Mouse (Mus musculus) hindbrain, embryonic 15.5 days (tissue): ENCODE results near the gene Dnajc3. TPM values are rescaled to one million over a fixed set of nuclear protein-coding genes. Genes with fewer than 3 reads are reported as not detected.
"Not testable (repeated sequence)": the region's sequence is repeated elsewhere in the genome, so short reads cannot be mapped to it uniquely, and the experiment has no call there.

ENCODE experiments used
- ATAC-seq: fragments of 200-750 bp; cut with Nextera tagmentation; 2 replicates; pipeline ENCODE4 v1.8.0; 2017; ENCODE audit warnings: low read depth, moderate number of reproducible peaks, moderate TSS enrichment; ENCODE audit not compliant: low FRiP score
- H3K27ac ChIP-seq: fragments of 300-500 bp; sonication (generic); replicated peaks from 2 replicates; pipeline ENCODE4 v1.5.1; 2015; ENCODE audit warnings: mild to moderate bottlenecking, inconsistent platforms
- H3K27me3 ChIP-seq: fragments of 300-500 bp; sonication (generic); 2 replicates; pipeline ENCODE4 v1.6.1; 2015; ENCODE audit warnings: control low read depth, inconsistent platforms
- H3K36me3 ChIP-seq: fragments of 300-500 bp; sonication (generic); 2 replicates; pipeline ENCODE4 v1.6.1; 2015; ENCODE audit warnings: control low read depth, inconsistent platforms
- H3K4me1 ChIP-seq: fragments of 300-500 bp; sonication (generic); replicated peaks from 2 replicates; pipeline ENCODE4 v1.6.1; 2015; ENCODE audit warnings: control low read depth, inconsistent platforms
- H3K4me2 ChIP-seq: fragments of 300-500 bp; sonication (generic); 2 replicates; pipeline ENCODE4 v1.6.1; 2015; ENCODE audit warnings: moderate library complexity, mild to moderate bottlenecking, inconsistent platforms
- H3K4me3 ChIP-seq: fragments of 300-500 bp; sonication (generic); 2 replicates; pipeline ENCODE4 v1.5.1; 2015; ENCODE audit warnings: mild to moderate bottlenecking, inconsistent platforms
- H3K9ac ChIP-seq: fragments of 300-500 bp; sonication (generic); 2 replicates; pipeline ENCODE4 v1.6.1; 2015; ENCODE audit warnings: inconsistent platforms
- H3K9me3 ChIP-seq: fragments of 300-500 bp; sonication (generic); 2 replicates; pipeline ENCODE4 v1.6.1; 2016; ENCODE audit warnings: control low read depth, inconsistent platforms
- WGBS: fragments of 180-500 bp; shearing (Covaris S2); methylation state at CpG from one replicate; pipeline ENCODE4 v1.1.7; 2015; 5-methylcytosine and 5-hydroxymethylcytosine counted together
- polyA plus RNA-seq: library from polyadenylated mRNA; unstranded; fragments of >200 nt; fragmentation: Nextera tagmentation; extraction: Ambion mirVana; gene quantifications from 2 replicates; pipeline ENCODE4 v1.2.1, GENCODE M21; 2015

Dnajc3 gene
- polyA plus RNA-seq, 1 experiment from 2014 or later, result 22.3 TPM

DNA sequence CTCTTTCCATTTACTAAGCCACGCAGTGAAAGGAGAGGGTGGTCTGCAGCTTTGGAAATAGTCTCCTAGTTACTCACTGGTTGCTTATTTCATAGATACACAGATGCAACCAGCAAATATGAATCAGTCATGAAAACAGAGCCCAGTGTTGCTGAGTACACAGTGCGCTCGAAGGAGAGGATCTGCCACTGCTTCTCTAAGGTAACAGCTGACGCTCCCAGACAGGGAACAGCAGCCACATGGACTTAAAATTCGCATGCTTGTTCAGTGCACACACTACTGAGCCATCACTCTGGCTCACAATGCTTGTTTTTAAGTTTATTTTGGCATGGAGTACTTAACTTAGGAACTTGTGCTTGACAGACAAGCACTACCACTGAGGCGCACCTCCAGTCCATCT lies 34.5 kb downstream of the Dnajc3 start:
- no peaks in the 10 kb centered on the region for H3K9me3 ChIP-seq
- H3K27me3 ChIP-seq, result no peaks in the 10 kb centered on the region
- H3K36me3 ChIP-seq, result peaks cover 54% of the 10 kb centered on the region
- no peak overlapping the region for H3K27ac ChIP-seq
- H3K9ac ChIP-seq, result no peak overlapping the region
- no peak overlapping the region for H3K4me2 ChIP-seq
- H3K4me1 ChIP-seq, result no peaks in the 10 kb centered on the region
- 93% methylated on average over 6 of the region's 6 CpGs for WGBS
- no peak overlapping the region for H3K4me3 ChIP-seq
- no peak for ATAC-seq

DNA sequence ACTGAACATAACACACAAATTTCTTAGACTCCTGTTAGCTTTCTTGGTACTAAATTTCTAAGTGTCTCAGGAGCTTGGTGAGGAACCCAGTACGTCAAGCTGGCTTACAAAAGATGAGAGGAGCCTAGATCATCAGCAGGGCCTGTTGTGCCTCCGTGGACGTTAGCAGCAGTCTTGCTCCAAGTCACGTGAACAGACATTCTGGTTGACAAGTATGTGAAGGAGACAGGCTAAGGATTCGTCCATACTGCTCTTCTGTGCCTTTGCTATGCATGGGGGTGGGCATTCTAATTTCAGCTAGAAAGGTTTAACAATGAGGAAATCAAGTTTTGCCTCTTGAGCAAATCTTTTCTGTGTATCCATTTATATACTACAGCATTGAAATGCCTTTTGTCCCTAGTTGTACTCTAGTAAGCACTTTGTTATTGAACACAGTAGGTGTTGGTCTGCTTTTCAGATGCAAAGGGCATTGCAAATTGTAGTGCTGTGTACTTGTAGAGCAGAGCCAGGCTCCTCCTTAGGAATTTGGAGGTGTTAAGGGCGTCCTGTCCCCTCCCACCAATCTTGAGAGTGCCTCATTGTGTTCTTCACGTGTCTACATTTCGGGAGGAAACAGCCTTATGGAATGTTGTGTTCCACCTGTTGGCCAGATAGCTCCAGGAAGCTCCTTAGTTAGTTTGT lies 39.5 kb downstream of the Dnajc3 start:
- no peaks in the 10 kb centered on the region for H3K9me3 ChIP-seq
- no peak overlapping the region for H3K4me2 ChIP-seq
- no peak for ATAC-seq
- H3K9ac ChIP-seq, result no peak overlapping the region
- H3K4me3 ChIP-seq, result no peak overlapping the region
- H3K27ac ChIP-seq, result no peak overlapping the region
- H3K36me3 ChIP-seq, result peaks cover 47% of the 10 kb centered on the region
- H3K4me1 ChIP-seq, result no peaks in the 10 kb centered on the region
- H3K27me3 ChIP-seq, result no peaks in the 10 kb centered on the region
- 73% methylated on average over 8 of the region's 8 CpGs for WGBS

- ATAC-seq, result no peak
- H3K9me3 ChIP-seq, result no peaks in the 10 kb centered on the region
- H3K9ac ChIP-seq, result no peak overlapping the region
- H3K27me3 ChIP-seq, result no peaks in the 10 kb centered on the region
- H3K36me3 ChIP-seq, result peaks cover 48% of the 10 kb centered on the region
- 80% methylated on average over 7 of the region's 7 CpGs for WGBS
- no peak overlapping the region for H3K27ac ChIP-seq
- H3K4me1 ChIP-seq, result no peaks in the 10 kb centered on the region
- H3K4me3 ChIP-seq, result no peak overlapping the region
- no peak overlapping the region for H3K4me2 ChIP-seq
Measured at GRCm38 (mm10) chr14:118979571-118980325, 42.0 kb downstream of the Dnajc3 start.

- WGBS, result 75% methylated on average over 5 of the region's 5 CpGs
- no peak for ATAC-seq
- Histone ChIP-seq H3K4me2 (no peak overlapping the region), H3K27ac (no peak overlapping the region), H3K9ac (no peak overlapping the region), H3K9me3 (no peaks in the 10 kb centered on the region), H3K4me3 (no peak overlapping the region), H3K4me1 (no peaks in the 10 kb centered on the region), H3K27me3 (no peaks in the 10 kb centered on the region), H3K36me3 (peaks cover 46% of the 10 kb centered on the region)
Measured at GRCm38 (mm10) chr14:118980358-118980757, 42.6 kb downstream of the Dnajc3 start.

DNA sequence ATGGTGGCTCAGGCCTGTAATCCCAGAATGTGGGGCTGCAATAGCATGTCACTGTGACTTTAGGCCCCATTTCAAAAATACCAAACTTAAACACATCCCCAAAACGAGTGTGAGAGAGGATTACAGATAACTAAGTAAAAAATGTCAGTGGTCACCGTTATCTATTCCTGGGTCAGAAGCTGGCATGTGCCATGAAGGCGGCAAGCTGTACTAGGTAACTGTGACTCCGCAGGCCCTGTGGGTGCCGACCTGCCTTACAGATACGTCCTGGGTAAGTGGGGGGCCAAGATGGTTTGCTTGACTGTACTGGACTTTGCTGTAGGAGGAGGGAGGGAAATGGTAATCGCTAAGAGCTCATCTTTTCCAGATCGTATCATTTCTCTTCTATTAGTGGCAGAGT lies 43.1 kb downstream of the Dnajc3 start:
- no peaks in the 10 kb centered on the region for H3K27me3 ChIP-seq
- H3K9me3 ChIP-seq, result no peaks in the 10 kb centered on the region
- H3K9ac ChIP-seq, result no peak overlapping the region
- no peak overlapping the region for H3K4me3 ChIP-seq
- ATAC-seq, result no peak
- no peak overlapping the region for H3K27ac ChIP-seq
- peaks cover 44% of the 10 kb centered on the region for H3K36me3 ChIP-seq
- H3K4me1 ChIP-seq, result no peaks in the 10 kb centered on the region
- no peak overlapping the region for H3K4me2 ChIP-seq
- WGBS, result 90% methylated on average over 8 of the region's 8 CpGs

DNA sequence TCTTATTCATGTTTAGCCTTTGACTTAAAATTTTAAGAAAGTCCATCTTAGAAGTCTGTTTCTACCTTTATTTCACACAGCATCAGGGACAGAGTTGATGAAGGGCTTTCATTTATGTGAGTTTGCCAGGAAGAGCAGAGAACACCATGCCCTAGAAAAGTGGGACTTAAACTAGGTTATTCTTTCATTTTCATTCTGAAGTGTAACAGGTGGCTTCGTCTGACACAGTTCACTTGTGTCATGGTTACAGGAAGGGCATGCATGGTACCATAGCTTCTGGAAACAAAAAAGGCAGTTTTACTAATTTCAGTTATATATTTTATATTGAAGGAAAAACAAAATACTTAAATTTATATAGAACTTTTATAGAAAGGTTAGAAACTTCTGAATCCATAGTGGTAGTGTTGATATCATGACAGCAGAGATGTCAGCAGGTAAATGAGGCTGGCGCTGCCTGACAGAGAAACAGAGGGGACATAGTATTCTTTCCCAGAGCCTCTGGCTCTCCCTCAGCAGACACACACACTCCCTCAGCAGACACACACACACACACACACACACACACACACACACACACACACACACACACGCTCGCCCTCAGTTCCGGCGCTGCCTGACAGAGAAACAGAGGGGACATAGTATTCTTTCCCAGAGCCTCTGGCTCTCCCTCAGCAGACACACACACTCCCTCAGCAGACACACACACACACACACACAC lies 44.1 kb downstream of the Dnajc3 start:
- peaks cover 40% of the 10 kb centered on the region for H3K36me3 ChIP-seq
- not testable (repeated sequence) for H3K9ac ChIP-seq, ATAC-seq, H3K27me3 ChIP-seq, H3K27ac ChIP-seq, H3K4me3 ChIP-seq, H3K9me3 ChIP-seq, H3K4me1 ChIP-seq, H3K4me2 ChIP-seq
- WGBS, result 83% methylated on average over 6 of the region's 6 CpGs

DNA sequence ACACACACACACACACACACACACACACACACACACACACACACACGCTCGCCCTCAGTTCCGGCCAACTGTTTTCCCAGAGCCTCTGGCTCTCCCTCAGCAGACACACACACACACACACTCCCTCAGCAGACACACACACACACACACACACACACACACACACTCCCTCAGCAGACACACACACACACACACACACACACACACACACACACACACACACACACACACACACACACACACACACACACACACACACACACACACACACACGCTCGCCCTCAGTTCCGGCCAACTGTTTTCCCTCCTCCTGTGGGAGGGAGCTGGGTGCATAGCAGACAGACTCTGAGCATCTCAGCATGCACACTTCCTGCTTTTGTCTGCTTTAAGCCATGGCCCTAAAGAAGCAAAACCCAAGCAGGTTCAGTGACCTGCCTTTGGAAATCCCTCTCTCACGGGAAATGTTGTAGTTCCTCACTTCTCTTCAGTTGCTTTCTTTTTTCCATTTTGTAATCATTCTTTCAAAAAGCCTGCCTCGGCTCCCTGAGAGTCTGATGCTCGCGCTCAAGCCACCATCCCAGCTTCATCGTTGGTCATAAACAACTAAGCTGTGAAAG lies 44.8 kb downstream of the Dnajc3 start:
- not testable (repeated sequence) for H3K4me3 ChIP-seq, H3K9me3 ChIP-seq, ATAC-seq, H3K4me2 ChIP-seq, H3K4me1 ChIP-seq, H3K27me3 ChIP-seq, H3K9ac ChIP-seq
- Histone ChIP-seq H3K27ac (peak overlapping the region; percentile 20; the same call in 1 of the 2 replicates), H3K36me3 (peaks cover 34% of the 10 kb centered on the region)
- WGBS, result 73% methylated on average over 10 of the region's 11 CpGs

DNA sequence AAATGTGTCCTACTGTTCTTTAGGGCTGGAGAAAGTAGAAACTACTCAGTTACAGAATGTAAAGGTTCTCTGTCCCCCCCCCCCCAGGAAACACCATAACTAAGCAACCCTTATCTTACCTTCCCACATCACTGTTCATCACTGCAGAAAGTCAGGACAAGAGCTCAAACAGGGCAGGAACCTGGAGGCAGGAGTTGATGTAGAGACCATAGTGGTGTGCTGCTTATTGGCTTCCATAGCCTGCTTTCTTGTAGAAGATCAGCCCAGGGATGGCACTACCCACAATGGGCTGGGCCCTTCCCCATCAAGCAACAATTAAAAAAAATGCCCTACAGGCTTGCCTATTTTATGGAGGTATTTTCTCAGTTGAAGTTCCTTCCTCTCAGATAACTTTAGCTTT lies 45.6 kb downstream of the Dnajc3 start:
- Histone ChIP-seq H3K36me3 (peaks cover 27% of the 10 kb centered on the region), H3K9me3 (no peaks in the 10 kb centered on the region), H3K4me1 (no peaks in the 10 kb centered on the region), H3K4me2 (no peak overlapping the region), H3K27ac (no peak overlapping the region), H3K9ac (no peak overlapping the region), H3K4me3 (no peak overlapping the region), H3K27me3 (no peaks in the 10 kb centered on the region)
- no peak for ATAC-seq

DNA sequence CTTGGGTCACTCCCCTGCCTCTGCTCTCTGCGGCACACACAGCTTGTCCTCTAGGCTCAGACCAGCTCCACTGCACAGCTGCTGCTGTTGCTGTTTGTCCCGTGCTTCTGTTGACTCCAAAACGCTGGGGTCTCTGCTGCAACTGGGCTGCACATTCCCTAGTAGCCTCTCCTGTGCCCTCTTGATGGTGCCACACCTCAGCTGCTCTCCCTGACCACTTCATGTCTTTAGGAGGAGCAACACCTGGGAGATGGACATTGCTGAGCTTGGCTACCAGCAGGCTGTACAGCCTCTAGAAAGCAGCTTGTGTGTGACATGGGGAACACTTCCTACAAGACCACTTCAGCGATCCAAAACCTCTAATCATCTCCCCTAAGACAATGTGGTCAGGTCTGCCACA lies 46.4 kb downstream of the Dnajc3 start:
- no peak overlapping the region for H3K4me2 ChIP-seq
- no peak overlapping the region for H3K27ac ChIP-seq

DNA sequence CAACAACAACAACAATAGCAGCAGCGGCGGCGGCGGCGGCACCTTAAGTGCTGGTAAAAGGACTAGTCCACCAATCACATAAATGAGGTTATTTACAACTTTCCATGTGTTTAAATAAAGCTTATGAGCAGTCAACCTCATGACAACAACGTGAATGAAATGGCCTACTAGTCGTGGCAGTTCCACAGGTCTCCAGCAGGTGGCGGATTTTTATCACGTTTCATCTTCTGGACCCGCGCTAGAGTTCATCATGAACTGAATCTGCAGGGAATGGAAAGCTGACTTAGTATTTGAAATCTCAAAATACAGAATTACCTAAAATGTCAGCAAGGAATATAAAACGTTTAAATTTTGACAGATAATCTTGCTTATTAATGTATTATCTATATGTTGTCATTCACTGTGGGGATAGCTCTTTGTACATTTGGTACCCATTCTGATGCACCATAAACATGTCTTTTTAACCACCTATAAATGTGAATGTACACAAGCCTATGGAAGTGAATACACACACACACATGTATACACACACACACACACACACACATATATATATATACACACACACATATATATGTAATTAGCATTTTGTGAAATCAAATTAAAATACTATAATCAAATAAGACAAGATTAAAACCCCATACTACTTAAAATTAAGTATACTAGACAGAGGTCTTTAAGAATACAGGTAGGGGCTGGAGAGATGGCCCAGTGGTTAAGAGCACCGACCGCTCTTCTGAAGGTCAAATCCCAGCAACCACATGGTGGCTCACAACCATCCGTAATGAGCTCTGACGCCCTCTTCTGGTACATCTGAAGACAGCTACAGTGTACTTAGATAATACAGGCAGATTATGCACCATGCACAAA lies 49.1 kb downstream of the Dnajc3 start:
- H3K4me2 ChIP-seq, result no peak overlapping the region
- H3K4me3 ChIP-seq, result no peak overlapping the region
- no peak overlapping the region for H3K27ac ChIP-seq
- no peaks in the 10 kb centered on the region for H3K4me1 ChIP-seq
- WGBS, result 39% methylated on average over 16 of the region's 16 CpGs
- no peaks in the 10 kb centered on the region for H3K9me3 ChIP-seq
- no peak; the same call in 1 of the 2 replicates for ATAC-seq
- peaks cover 13% of the 10 kb centered on the region; the same call in 1 of the 2 replicates for H3K36me3 ChIP-seq
- H3K27me3 ChIP-seq, result no peaks in the 10 kb centered on the region
- no peak overlapping the region for H3K9ac ChIP-seq

More for the DNA sequence above, 46.4 kb downstream of the Dnajc3 start:
- peaks cover 21% of the 10 kb centered on the region for H3K36me3 ChIP-seq
- no peak overlapping the region for H3K4me3 ChIP-seq
- H3K27me3 ChIP-seq, result no peaks in the 10 kb centered on the region
- no peak overlapping the region for H3K9ac ChIP-seq
- no peaks in the 10 kb centered on the region for H3K4me1 ChIP-seq
- H3K9me3 ChIP-seq, result no peaks in the 10 kb centered on the region
- 87% methylated on average over 4 of the region's 4 CpGs for WGBS
- ATAC-seq, result no peak
